Mouse (Mus musculus): ENCODE results near the gene Pigu.

Gene Pigu

GRCm38 (mm10) chr2:155367635-155368284 is 10.5 kb upstream of the Pigu start:
- in situ Hi-C loops (cut with MboI) = no loop called here

GRCm38 (mm10) chr2:155357686-155358399 is 613 bp upstream of the Pigu start:
- in situ Hi-C loops (cut with MboI) = no loop called here

- in situ Hi-C loops (cut with MboI) = no loop called here
Observed at GRCm38 (mm10) chr2:155354402-155354801, 2.8 kb downstream of the Pigu start.

GRCm38 (mm10) chr2:155346670-155347069 is 10.6 kb downstream of the Pigu start:
- in situ Hi-C loops (cut with MboI) = no loop called here

GRCm38 (mm10) chr2:155340166-155340565 is 17.1 kb downstream of the Pigu start:
- in situ Hi-C loops (cut with MboI) = no loop called here

- in situ Hi-C loops (cut with MboI) = no loop called here
Observed at GRCm38 (mm10) chr2:155336254-155336653, 21.0 kb downstream of the Pigu start.

GRCm38 (mm10) chr2:155335231-155335630 is 22.0 kb downstream of the Pigu start:
- in situ Hi-C loops (cut with MboI) = no loop called here

GRCm38 (mm10) chr2:155333421-155333820 is 23.8 kb downstream of the Pigu start:
- in situ Hi-C loops (cut with MboI) = no loop called here

GRCm38 (mm10) chr2:155331351-155331750 is 25.9 kb downstream of the Pigu start:
- in situ Hi-C loops (cut with MboI) = no loop called here

- in situ Hi-C loops (cut with MboI) = no loop called here
Observed at GRCm38 (mm10) chr2:155330811-155331210, 26.4 kb downstream of the Pigu start.

GRCm38 (mm10) chr2:155329707-155330106 is 27.5 kb downstream of the Pigu start:
- in situ Hi-C loops (cut with MboI) = no loop called here

- in situ Hi-C loops (cut with MboI) = no loop called here
Observed at GRCm38 (mm10) chr2:155328906-155329305, 28.3 kb downstream of the Pigu start.

- in situ Hi-C loops (cut with MboI) = no loop called here
Observed at GRCm38 (mm10) chr2:155327906-155328305, 29.3 kb downstream of the Pigu start.

- in situ Hi-C loops (cut with MboI) = no loop called here
Observed at GRCm38 (mm10) chr2:155326001-155326400, 31.2 kb downstream of the Pigu start.

GRCm38 (mm10) chr2:155320596-155320995 is 36.6 kb downstream of the Pigu start:
- in situ Hi-C loops (cut with MboI) = no loop called here

- in situ Hi-C loops (cut with MboI) = no loop called here
Observed at GRCm38 (mm10) chr2:155318618-155319017, 38.6 kb downstream of the Pigu start.

GRCm38 (mm10) chr2:155313671-155314070 is 43.6 kb downstream of the Pigu start:
- in situ Hi-C loops (cut with MboI) = no loop called here

- in situ Hi-C loops (cut with MboI) = no loop called here
Observed at GRCm38 (mm10) chr2:155308936-155309592, 48.2 kb downstream of the Pigu start.

GRCm38 (mm10) chr2:155299563-155299962 is 57.7 kb downstream of the Pigu start:
- in situ Hi-C loops (cut with MboI) = no loop called here

GRCm38 (mm10) chr2:155295453-155295852 is 61.8 kb downstream of the Pigu start:
- in situ Hi-C loops (cut with MboI) = no loop called here

- in situ Hi-C loops (cut with MboI) = no loop called here
Observed at GRCm38 (mm10) chr2:155293946-155294345, 63.3 kb downstream of the Pigu start.

GRCm38 (mm10) chr2:155293382-155293781 is 63.8 kb downstream of the Pigu start:
- in situ Hi-C loops (cut with MboI) = no loop called here

- in situ Hi-C loops (cut with MboI) = no loop called here
Observed at GRCm38 (mm10) chr2:155290066-155290465, 67.2 kb downstream of the Pigu start.
